8 mouse cellular contexts compared by ENCODE assay signal in the genomic region with DNA sequence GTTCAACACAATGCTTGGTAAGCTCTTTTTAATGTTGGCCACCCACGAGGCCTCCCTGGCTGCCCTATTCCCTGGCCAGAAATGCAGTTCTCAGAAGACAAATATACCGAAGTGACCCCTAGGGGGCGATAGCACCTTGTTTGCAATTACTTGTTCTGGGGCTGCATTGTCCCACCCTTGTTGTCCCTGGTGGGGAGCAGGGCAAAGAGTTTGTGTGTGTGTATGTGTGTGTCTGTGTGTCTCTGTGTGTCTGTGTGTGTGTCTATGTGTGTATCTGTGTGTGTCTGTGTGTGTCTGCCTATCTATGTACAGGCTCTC. TPM values are rescaled to one million over a fixed set of nuclear protein-coding genes. Genes with fewer than 3 reads are reported as not detected.
DNase-seq lines count a peak whose midpoint lies in the region; ATAC-seq lines count a peak whose summit lies in the region.

No protein-coding gene starts in this region.

- DNase-seq in B cell, adult 2 months: peak; percentile 68 to 73
- peak; percentile 79 for DNase-seq in ES-CJ7 (ENCODE audit: low read depth, low spot score)
- peak; percentile 50 to 66 for DNase-seq in cerebellum, adult 18-20 months
- peak; percentile 89 for DNase-seq in forelimb bud, embryonic 11.5 days (ENCODE audit: low read depth, low spot score)
- peak; percentile 65 for DNase-seq in kidney, adult 9 months
- peak; percentile 40 for DNase-seq in liver, embryonic 13.5 days

- no peak for ATAC-seq in liver, embryonic 13.5 days (ENCODE audit: low read depth)
- peak; percentile 56; the same call in 1 of the 2 replicates for ATAC-seq in neural tube, embryonic 13.5 days (ENCODE audit: low read depth)
- no peak for ATAC-seq in activated CD4-positive, CD25-positive, alpha-beta regulatory T cell, adult 4 months

- H3K4me2 ChIP-seq in liver, embryonic 13.5 days: no peak overlapping the region
- no peak overlapping the region for H3K4me2 ChIP-seq in neural tube, embryonic 13.5 days

- 1% methylated on average over 3 of the region's 3 CpGs for WGBS in liver, embryonic 13.5 days (ENCODE audit: insufficient replicate concordance)
- WGBS in neural tube, embryonic 13.5 days: 4% methylated on average over 3 of the region's 3 CpGs

- no peaks in the 10 kb centered on the region for H3K36me3 ChIP-seq in liver, embryonic 13.5 days
- no peaks in the 10 kb centered on the region for H3K36me3 ChIP-seq in neural tube, embryonic 13.5 days

- H3K4me1 ChIP-seq in liver, embryonic 13.5 days (replicated peaks): no peaks in the 10 kb centered on the region
- H3K4me1 ChIP-seq in neural tube, embryonic 13.5 days (replicated peaks): peaks cover 15% of the 10 kb centered on the region

- H3K27ac ChIP-seq in liver, embryonic 13.5 days: no peak overlapping the region
- H3K27ac ChIP-seq in neural tube, embryonic 13.5 days (replicated peaks): no peak overlapping the region

- H3K4me3 ChIP-seq in liver, embryonic 13.5 days (replicated peaks): no peak overlapping the region
- H3K4me3 ChIP-seq in neural tube, embryonic 13.5 days: no peak overlapping the region

- no peaks in the 10 kb centered on the region for H3K9me3 ChIP-seq in liver, embryonic 13.5 days (replicated peaks)
- H3K9me3 ChIP-seq in neural tube, embryonic 13.5 days: no peaks in the 10 kb centered on the region

- H3K27me3 ChIP-seq in liver, embryonic 13.5 days: peaks cover 7% of the 10 kb centered on the region
- peaks cover 11% of the 10 kb centered on the region for H3K27me3 ChIP-seq in neural tube, embryonic 13.5 days

- H3K9ac ChIP-seq in liver, embryonic 13.5 days: no peak overlapping the region
- H3K9ac ChIP-seq in neural tube, embryonic 13.5 days: no peak overlapping the region

RNA-seq across cellular contexts. Expression of a gene that starts 8.0 kb away (rescaled TPM):
- 0.15 TPM in 1 of 2 replicates, not detected in the other for polyA plus RNA-seq in liver, embryonic 13.5 days (2015; fragmentation: Nextera tagmentation; extraction: Ambion mirVana)
- 0.75 and 1.4 TPM in 2 replicates for polyA plus RNA-seq in neural tube, embryonic 13.5 days (2015; fragmentation: Nextera tagmentation; extraction: Ambion mirVana)
- polyA plus RNA-seq in activated CD4-positive, CD25-positive, alpha-beta regulatory T cell, adult 4 months (2017; shearing (Covaris generic)): under 1 TPM in 1 of 2 experiments, not detected in 1; 0.37 TPM

RNA-seq across cellular contexts. Expression of a gene that starts 30.7 kb away (rescaled TPM):
- 0.06 TPM in 1 of 2 replicates, not detected in the other for polyA plus RNA-seq in liver, embryonic 13.5 days (2015; fragmentation: Nextera tagmentation; extraction: Ambion mirVana)
- 0.43 TPM in 1 of 2 replicates, not detected in the other for polyA plus RNA-seq in neural tube, embryonic 13.5 days (2015; fragmentation: Nextera tagmentation; extraction: Ambion mirVana)
- polyA plus RNA-seq in activated CD4-positive, CD25-positive, alpha-beta regulatory T cell, adult 4 months (2017; shearing (Covaris generic)): not detected

RNA-seq across cellular contexts. Expression of a gene that starts 38.2 kb away (rescaled TPM):
- 17.3 and 19.3 TPM in 2 replicates for polyA plus RNA-seq in liver, embryonic 13.5 days (2015; fragmentation: Nextera tagmentation; extraction: Ambion mirVana)
- 70.9 and 77.6 TPM in 2 replicates for polyA plus RNA-seq in neural tube, embryonic 13.5 days (2015; fragmentation: Nextera tagmentation; extraction: Ambion mirVana)
- 1 to 10 TPM; 4.7 to 7.4 TPM for polyA plus RNA-seq in activated CD4-positive, CD25-positive, alpha-beta regulatory T cell, adult 4 months (2017; shearing (Covaris generic))
